Mouse (Mus musculus) inflammation-experienced regulatory T-cells, adult 6 months (primary cell): ENCODE results near the gene Krt80. TPM values are rescaled to one million over a fixed set of nuclear protein-coding genes. Genes with fewer than 3 reads are reported as not detected.
"Not testable (repeated sequence)": the region's sequence is repeated elsewhere in the genome, so short reads cannot be mapped to it uniquely, and the experiment has no call there.

Experiments
- ATAC-seq: one replicate; pipeline ENCODE4 v1.8.0; 2017
- polyA plus RNA-seq, 3 experiments: library from polyadenylated mRNA; unstranded; fragments of 100-300 nt; shearing (Covaris generic); gene quantifications; one replicate each; pipeline ENCODE4 v1.2.1; 2017

The Krt80 gene
- polyA plus RNA-seq, 3 experiments from 2014 or later = 0.16 TPM; not detected in 2

DNA sequence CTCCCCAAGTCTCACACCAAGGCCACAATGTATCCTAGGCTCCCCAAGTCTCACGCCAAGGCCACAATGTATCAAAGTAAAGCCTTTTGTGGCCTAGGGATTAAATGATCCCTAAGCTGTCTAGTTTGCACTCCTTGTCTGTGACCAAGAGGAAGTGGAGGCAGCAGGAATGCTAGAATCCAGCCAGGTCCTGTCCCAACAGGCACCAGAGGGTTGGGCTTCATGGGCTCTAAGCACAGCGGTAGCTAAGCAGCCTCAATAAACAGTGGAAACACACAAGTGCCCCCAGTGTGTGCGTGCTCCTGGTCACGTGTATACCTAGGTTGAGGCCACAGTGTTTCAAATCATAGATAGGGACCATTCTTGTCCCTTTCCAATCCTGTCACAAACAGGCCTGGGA lies 31.6 kb downstream of the Krt80 start:
- ATAC-seq = no peak

- no peak for ATAC-seq
Observed at GRCm38 (mm10) chr15:101336474-101337174, 33.3 kb downstream of the Krt80 start.

DNA sequence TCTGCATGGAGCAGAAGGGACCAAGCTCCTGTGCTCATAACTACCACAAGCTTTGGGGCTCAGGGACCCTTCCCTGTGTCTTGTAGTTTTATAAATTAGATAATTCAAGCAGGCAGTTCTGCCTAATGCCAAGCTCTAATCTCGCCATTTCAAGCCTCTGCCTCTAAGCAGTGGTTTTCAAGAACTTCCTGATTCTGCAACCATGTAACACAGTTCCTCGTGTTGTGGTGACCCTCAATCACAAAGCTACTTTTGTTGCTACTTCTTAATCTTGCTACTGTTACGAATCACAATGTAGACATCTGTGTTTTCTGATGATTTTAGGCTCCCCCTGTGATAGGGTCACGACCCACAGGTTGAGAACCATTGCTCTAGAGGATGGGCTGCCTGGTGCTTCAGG lies 36.3 kb downstream of the Krt80 start:
- no peak for ATAC-seq

DNA sequence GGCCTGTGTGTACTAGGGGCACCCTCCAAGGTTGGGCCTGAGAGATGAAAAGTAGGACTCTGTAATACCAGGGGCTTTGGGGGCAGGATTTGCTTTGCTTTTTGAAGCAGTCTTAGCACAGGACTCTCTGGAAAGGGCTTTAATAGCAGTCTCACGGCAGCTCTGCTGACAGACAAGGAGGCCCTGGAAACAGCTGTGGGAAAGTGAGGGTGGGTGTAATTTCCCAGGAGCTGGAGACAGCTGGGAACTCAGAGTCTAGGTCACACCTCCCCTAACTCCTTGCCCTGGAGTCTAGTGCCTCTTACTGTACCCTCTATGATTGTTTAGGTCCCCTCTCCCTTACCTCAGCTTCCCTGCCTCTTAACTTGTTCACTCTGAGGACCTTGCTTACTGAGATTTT lies 36.8 kb downstream of the Krt80 start:
- no peak for ATAC-seq

DNA sequence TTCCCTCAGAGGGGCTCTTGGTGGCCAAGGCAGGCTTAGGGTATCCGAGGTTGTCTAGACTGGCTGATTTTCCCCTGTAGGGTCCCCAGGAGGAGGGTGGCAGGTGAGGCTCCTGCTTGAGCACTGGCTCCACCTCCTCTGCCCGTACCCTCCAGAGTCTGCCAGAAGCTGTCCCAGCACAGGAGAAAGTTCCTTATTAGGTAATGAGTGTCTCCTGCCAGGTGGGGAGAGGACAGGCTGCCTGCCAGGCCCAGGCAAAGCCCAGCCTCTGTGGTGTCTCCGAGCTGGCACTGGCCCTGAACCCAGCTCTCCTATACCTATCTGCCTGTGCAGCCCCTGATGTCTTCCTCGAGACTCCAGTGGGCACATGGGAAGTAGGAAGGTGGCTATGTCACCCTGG lies 37.6 kb downstream of the Krt80 start:
- no peak for ATAC-seq

DNA sequence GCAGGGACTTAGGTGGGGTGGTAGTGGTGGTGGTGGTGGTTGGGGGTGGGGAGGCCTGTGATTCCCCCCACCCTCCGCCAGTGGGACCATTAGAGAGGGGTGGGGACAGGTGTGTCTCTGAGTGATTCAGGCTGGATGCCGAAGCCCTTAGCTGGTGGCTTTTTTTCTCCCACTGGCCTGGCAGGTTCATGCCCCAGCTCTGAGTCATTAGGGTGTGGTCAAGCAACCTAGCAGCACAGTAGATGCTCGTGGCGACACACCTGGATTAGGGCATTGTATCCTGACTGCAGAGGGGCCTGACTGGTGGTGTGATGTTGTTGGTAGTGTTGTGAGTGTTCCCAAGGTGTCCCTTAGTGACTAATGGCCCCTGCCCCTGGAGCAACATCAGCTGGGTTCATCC lies 38.9 kb downstream of the Krt80 start:
- ATAC-seq = no peak

DNA sequence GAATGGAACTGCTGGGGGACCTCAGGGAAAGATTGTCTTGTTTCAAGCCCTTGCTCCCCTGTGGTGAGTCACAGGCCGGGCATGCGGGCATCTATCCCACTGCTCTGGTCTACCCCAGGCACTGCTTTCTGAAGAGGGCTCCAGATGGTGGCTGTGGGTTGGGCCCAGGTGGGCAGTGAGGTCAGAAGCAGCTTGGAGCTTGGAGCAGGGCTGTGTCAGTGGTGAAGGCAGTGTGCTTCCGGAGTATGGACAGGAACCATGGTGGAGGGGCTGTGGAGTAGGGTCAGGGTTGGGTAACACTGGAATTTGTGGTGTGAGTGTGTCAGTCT lies 40.4 kb downstream of the Krt80 start:
- no peak for ATAC-seq

DNA sequence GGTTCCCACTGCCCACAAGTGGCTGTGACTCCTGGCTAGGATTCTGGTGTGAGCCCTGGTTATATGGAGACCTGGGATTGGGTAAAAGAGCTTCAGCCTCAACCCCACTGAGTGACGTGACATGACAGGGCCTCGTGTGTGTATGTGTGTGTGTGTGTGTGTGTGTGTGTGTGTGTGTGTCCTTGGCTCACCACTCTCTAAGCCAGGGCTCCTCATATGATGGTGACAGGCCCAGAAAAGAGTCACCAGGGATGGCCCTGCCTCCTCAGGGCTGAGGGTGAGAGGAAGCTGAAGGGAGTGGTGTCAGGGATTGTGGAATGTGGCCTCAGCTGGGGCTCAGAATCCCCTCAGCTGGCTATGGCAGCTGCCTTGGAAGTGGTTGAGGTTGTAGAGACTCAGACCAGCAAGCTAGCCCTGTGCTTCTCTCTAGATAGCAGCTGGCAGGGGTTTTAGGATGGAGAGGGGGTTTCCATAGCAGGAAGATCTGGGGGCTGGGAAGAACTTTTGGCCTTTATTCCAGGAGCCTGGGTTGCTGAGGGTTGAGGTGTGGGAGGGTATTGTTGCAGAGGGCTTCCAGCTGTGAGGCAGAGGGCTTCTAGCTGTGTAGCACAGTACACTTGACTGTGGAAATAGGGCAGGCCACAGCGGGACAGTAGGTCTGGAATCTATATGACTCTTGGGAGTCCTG lies 40.9 kb downstream of the Krt80 start:
- no peak for ATAC-seq

GRCm38 (mm10) chr15:101327282-101327681 lies 42.7 kb downstream of the Krt80 start:
- no peak for ATAC-seq

DNA sequence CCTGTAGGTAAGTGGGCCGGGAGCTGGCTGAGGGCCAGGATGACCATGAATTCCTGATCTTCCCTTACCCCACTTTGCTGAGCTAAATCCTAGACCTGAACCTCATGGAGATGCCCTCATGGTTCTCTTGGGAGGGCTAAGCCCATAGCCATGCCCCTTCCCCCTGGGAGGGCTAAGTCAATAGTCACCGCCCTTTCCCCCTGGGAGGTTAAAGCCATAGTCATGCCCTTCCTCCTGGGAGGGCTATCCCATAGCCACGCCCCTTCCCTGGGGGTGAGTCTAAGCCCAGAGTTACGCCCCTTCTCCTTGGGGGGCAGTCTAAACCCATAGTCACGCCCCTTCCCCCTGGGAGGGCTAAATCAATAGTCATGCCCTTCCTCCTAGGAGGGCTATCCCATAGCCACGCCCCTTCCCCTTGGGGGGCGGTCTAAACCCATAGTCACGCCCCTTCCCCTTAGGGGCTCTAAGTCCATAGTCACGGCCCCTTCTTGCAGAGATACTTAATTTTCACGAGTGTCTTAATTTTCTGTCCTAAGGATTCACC lies 43.9 kb downstream of the Krt80 start:
- ATAC-seq = no peak

DNA sequence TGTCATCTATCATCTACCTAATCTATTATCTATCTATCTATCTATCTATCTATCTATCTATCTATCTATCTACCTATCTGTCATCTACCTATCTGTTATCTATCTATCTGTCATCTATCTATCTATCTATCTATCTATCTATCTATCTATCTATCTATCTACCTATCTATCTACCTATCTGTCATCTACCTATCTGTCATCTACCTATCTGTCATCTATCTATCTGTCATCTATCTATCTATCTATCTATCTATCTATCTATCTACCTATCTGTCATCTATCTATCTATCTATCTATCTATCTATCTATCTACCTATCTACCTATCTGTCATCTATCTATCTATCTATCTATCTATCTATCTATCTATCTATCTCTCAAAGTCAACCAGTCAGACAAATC lies 45.6 kb downstream of the Krt80 start:
- ATAC-seq = not testable (repeated sequence)

GRCm38 (mm10) chr15:101323511-101323910 lies 46.5 kb downstream of the Krt80 start:
- no peak for ATAC-seq

DNA sequence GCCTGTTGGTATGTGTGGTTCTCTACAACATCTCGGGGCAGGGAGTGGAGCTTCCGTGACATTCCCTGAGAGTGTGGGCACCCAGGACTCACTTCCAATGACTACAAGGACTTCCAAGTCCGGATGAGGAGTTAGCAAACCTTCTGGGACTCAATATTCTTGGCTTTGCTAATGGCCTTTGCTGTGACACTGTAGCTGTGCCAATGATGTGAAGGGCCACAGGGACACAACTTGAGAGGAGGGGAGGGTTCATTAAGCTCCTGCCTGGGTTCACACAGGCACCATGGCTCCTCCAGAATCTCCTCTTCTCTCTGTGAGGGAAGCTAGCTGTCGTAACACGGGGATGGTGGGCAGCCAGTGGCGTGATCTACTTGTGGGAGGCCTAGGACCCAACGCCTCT lies 47.3 kb downstream of the Krt80 start:
- no peak for ATAC-seq

GRCm38 (mm10) chr15:101322106-101322505 lies 47.9 kb downstream of the Krt80 start:
- ATAC-seq = no peak

DNA sequence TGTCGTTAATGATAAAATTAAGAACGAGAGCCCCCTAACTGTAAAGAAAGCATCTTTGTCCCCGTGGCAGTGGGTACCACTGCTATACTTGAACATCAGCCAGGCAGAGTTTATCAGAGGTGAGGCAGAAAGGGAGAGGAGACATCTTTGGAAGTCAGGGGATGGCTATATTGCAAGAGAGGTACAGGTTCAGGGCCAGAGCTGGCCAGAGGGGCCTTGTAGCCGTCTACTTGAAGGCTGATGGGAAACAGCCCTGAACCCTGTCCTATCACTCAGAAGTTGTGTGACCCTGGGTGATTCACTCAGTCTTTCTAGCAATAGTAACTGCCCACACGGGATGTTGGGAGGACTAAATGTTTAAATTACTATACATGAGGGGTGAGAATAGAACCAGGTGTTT lies 48.8 kb downstream of the Krt80 start:
- ATAC-seq = no peak

GRCm38 (mm10) chr15:101320618-101321041 lies 49.3 kb downstream of the Krt80 start:
- no peak for ATAC-seq

- no peak for ATAC-seq
Observed at GRCm38 (mm10) chr15:101320010-101320617, 49.8 kb downstream of the Krt80 start.

GRCm38 (mm10) chr15:101318889-101319765 lies 50.8 kb downstream of the Krt80 start:
- ATAC-seq = no peak

- ATAC-seq = no peak
Observed at GRCm38 (mm10) chr15:101317814-101318500, 52.0 kb downstream of the Krt80 start.

GRCm38 (mm10) chr15:101316913-101317813 lies 52.8 kb downstream of the Krt80 start:
- ATAC-seq = no peak

DNA sequence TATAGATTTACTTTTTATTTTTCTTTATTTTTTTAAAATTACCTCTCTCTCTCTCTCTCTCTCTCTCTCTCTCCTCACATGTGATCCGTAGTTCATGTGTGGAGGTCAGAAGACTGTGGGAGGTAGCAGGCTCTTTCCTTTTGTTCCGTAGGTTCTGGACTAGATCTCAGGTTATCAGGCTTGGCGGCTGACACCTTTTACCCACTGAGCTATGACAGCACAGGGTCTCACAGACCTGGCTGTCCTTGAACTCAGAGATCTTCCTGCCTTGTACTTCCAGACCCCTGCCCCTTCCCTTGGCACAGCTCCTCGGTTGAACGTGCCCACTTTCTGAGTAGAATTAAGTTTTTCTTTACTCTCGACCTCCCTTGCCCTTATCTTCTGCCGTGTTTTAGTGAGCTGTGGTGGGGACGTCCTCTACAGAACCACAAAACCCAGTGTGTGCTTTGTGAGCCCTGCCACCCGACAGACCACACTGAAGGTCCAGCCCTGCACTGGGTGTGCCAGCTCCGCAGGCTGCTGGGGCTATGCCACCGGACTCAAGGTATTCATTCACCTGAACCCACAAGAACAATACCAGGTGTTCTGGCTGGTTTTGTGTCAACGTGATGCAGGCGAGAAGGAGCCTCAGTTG lies 53.6 kb downstream of the Krt80 start:
- ATAC-seq = no peak
